Mouse (Mus musculus) bone marrow, adult 2 months (tissue): ENCODE data around the gene Ints3.

Experiments used
- CTCF ChIP-seq: fragments of 200-500 bp; IDR thresholded peaks from 2 replicates; pipeline ENCODE4 v1.5.1; 2011; ENCODE audit warnings: low read length, control low read depth; ENCODE audit not compliant: control insufficient read depth, insufficient read depth
- POLR2A ChIP-seq: fragments of 200-500 bp; IDR thresholded peaks from 2 replicates; pipeline ENCODE4 v1.6.1; 2011; ENCODE audit warnings: low read depth, mild to moderate bottlenecking, control low read depth, low read length, borderline replicate concordance; ENCODE audit not compliant: control insufficient read depth

DNA sequence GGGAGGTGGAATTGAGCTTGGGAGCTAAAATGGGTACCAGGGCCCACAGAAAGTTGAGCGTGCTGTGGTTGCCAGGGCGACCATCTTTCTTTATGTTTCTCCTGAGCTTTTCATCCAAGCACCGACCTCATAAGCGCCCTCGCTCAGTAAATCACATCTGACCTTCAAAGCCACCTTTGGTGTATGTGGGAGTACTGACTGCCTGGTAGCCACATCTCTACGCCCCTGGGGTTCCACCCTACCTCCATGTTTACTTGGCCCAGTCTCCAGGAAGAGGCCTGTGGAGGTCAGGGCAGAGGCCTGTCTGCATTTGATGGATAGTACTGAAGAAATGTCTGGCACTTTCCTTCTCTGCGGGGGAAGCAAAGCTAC, 13.7 kb upstream of the Ints3 start:
- no peak for TF ChIP-seq POLR2A
- TF ChIP-seq CTCF, result no peak
